Mouse (Mus musculus) heart, adult 2 months (tissue): ENCODE measurements around the gene Arhgef38.

Source experiments
- CTCF ChIP-seq: fragments of 200-600 bp; IDR thresholded peaks from 2 replicates; pipeline ENCODE4 v1.8.1; 2022; ENCODE audit warnings: antibody characterized with exemption, mild to moderate bottlenecking, moderate library complexity
- EP300 ChIP-seq: fragments of 200-500 bp; IDR thresholded peaks from 2 replicates; pipeline ENCODE4 v1.6.1; 2011; ENCODE audit warnings: low read depth, low read length, control low read depth; ENCODE audit not compliant: insufficient read depth

DNA sequence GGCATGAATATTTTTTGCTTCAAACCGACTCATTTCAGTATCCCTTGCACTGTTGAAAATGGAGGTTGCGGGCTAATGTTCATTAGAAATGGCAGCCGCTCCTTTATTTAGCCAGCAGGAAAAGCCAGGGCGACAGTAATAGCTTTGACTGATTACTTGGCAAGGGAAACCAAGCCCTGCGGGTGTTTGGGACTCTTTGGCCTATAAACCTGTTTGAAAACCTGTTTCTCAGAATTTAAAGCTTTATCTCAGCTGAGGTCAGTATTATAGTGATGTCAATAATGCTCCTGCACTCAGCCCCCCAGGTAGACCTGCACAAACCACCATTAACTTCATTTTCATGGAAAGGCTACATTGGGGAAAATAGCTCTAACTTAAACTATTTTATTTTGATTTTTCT, 76.5 kb downstream of the Arhgef38 start:
- TF ChIP-seq CTCF: no peak
- TF ChIP-seq EP300: no peak
